Mouse (Mus musculus): ENCODE results near the gene Pced1b. TPM values are rescaled to one million over a fixed set of nuclear protein-coding genes. Genes with fewer than 3 reads are reported as not detected.

Gene Pced1b
- polyA plus RNA-seq, 1 experiment from 2014 or later: 5.5 TPM

- no peak for TF ChIP-seq CTCF (IDR thresholded peaks at IDR 0.05; ENCODE audit: low read depth)
- H3K4me1 ChIP-seq (ENCODE audit: insufficient read depth): no peaks in the 10 kb centered on the region
- H3K36me3 ChIP-seq (ENCODE audit: insufficient read depth): no peaks in the 10 kb centered on the region
- H3K9me3 ChIP-seq (ENCODE audit: low read depth, low read length): no peaks in the 10 kb centered on the region
- no peak overlapping the region for H3K4me2 ChIP-seq
- 93% methylated on average over 2 of the region's 2 CpGs for WGBS
- H3K9ac ChIP-seq: no peak overlapping the region
- ATAC-seq (ENCODE audit: insufficient read depth): no peak
- H3K27me3 ChIP-seq (ENCODE audit: insufficient read depth, low read length): no peaks in the 10 kb centered on the region
- H3K27ac ChIP-seq (ENCODE audit: low read depth): no peak overlapping the region
- H3K4me3 ChIP-seq (ENCODE audit: low read depth, low read length): no peak overlapping the region
- DNase-seq: no peak
Measured at GRCm38 (mm10) chr15:97309533-97309932, 62.6 kb downstream of the Pced1b start.

DNA sequence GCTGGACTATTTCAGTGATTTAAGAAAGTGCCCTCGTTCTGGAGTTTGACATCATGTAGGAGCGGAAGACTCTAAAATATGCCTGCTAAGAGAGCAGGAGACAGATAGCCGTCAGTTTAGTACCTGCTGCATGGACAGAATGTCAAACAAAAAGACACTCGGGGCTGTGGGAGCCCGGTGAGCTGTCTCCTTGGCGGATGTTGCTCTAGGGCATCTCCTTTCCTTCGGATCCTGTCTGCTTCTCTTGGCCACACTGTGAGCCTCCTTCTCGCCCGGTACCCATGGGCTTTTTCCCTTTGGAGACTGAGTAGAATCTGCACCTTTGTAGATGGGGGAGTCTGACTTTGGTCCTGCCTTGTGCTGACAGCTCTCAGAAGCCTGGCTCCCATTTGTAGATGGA lies 63.3 kb downstream of the Pced1b start:
- H3K4me2 ChIP-seq: no peak overlapping the region
- DNase-seq (no peak), ATAC-seq (ENCODE audit: insufficient read depth) (no peak)
- no peak overlapping the region for H3K27ac ChIP-seq (ENCODE audit: low read depth)
- H3K9ac ChIP-seq: no peak overlapping the region
- no peak overlapping the region for H3K4me3 ChIP-seq (ENCODE audit: low read depth, low read length)
- no peak for TF ChIP-seq CTCF (IDR thresholded peaks at IDR 0.05; ENCODE audit: low read depth)
- no peaks in the 10 kb centered on the region for H3K27me3 ChIP-seq (ENCODE audit: insufficient read depth, low read length)
- H3K9me3 ChIP-seq (ENCODE audit: low read depth, low read length): no peaks in the 10 kb centered on the region
- H3K36me3 ChIP-seq (ENCODE audit: insufficient read depth): no peaks in the 10 kb centered on the region
- no peaks in the 10 kb centered on the region for H3K4me1 ChIP-seq (ENCODE audit: insufficient read depth)
- 64% methylated on average over 9 of the region's 9 CpGs for WGBS

DNA sequence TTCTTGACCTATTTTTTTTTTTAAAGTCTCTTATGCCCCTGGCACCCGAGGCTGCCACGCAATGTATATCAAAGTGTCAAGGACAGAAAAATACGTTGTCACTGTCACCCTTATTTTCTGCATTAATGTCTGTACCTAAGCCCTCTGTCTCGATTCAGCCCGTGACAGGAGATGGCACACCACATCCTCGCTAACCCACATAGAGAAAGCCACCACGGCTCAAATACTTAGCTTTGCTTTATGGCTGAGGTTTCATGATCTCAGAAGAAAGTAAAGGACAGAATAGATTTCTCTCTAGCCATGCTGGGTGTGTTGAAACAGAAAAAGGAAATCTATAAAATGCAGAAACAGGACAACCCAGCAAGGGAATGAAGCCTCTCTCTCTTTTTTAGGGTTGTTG lies 64.3 kb downstream of the Pced1b start:
- no peak for DNase-seq
- no peaks in the 10 kb centered on the region for H3K9me3 ChIP-seq (ENCODE audit: low read depth, low read length)
- WGBS: 53% methylated on average over 7 of the region's 7 CpGs
- no peak overlapping the region for H3K9ac ChIP-seq
- H3K27ac ChIP-seq (ENCODE audit: low read depth): no peak overlapping the region
- H3K27me3 ChIP-seq (ENCODE audit: insufficient read depth, low read length): no peaks in the 10 kb centered on the region
- TF ChIP-seq CTCF (IDR thresholded peaks at IDR 0.05; ENCODE audit: low read depth): no peak
- no peak for ATAC-seq (ENCODE audit: insufficient read depth)
- H3K4me1 ChIP-seq (ENCODE audit: insufficient read depth): no peaks in the 10 kb centered on the region
- H3K36me3 ChIP-seq (ENCODE audit: insufficient read depth): no peaks in the 10 kb centered on the region
- H3K4me3 ChIP-seq (ENCODE audit: low read depth, low read length): no peak overlapping the region
- no peak overlapping the region for H3K4me2 ChIP-seq

- H3K36me3 ChIP-seq (ENCODE audit: insufficient read depth): no peaks in the 10 kb centered on the region
- ATAC-seq (ENCODE audit: insufficient read depth) (no peak), DNase-seq (no peak)
- TF ChIP-seq CTCF (IDR thresholded peaks at IDR 0.05; ENCODE audit: low read depth): no peak
- no peaks in the 10 kb centered on the region for H3K9me3 ChIP-seq (ENCODE audit: low read depth, low read length)
- no peaks in the 10 kb centered on the region for H3K27me3 ChIP-seq (ENCODE audit: insufficient read depth, low read length)
- H3K27ac ChIP-seq (ENCODE audit: low read depth): no peak overlapping the region
- H3K4me1 ChIP-seq (ENCODE audit: insufficient read depth): no peaks in the 10 kb centered on the region
- H3K4me2 ChIP-seq: no peak overlapping the region
- 83% methylated on average over 8 of the region's 8 CpGs for WGBS
- no peak overlapping the region for H3K9ac ChIP-seq
- no peak overlapping the region for H3K4me3 ChIP-seq (ENCODE audit: low read depth, low read length)
Measured at GRCm38 (mm10) chr15:97311937-97312336, 65.0 kb downstream of the Pced1b start.

DNA sequence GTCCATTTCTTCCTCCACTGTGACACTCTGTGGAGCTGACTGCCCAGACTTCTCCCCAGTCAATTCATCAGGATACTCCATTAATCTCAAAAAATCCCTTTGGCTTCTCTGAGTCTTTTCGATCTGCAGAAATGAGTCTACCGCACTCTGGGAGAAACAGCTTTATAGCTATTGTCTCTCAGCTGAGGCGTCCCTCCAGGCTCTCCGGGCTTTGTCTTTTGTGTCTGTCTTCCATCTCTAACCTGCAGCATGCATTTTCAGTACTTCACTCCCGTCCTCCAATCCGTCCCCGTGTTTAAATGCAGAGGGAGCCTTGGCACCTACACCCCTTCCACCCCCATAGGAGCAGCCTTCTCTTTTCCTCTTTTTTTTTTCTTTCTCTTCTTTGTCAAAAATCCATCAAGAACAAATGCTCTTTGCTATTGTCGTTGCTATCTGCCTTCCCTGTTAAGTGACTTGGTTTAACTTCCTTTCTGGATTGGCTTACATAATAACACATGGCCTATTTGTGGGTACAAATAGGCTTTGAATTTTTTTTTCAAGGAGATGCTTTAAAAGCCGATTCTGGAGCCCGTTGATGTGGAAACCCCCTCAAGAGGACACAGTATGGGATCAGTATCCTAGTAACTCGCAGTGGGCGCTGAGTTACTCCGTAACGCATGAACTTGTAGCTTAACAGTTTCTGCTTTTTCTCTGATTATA lies 68.0 kb downstream of the Pced1b start:
- Histone ChIP-seq H3K4me1 (ENCODE audit: insufficient read depth) (no peaks in the 10 kb centered on the region), H3K4me2 (no peak overlapping the region), H3K36me3 (ENCODE audit: insufficient read depth) (no peaks in the 10 kb centered on the region), H3K9ac (no peak overlapping the region), H3K9me3 (ENCODE audit: low read depth, low read length) (no peaks in the 10 kb centered on the region; the same call in 1 of the 2 replicates), H3K27ac (ENCODE audit: low read depth) (no peak overlapping the region), H3K4me3 (ENCODE audit: low read depth, low read length) (no peak overlapping the region), H3K27me3 (ENCODE audit: insufficient read depth, low read length) (no peaks in the 10 kb centered on the region)
- no peak for TF ChIP-seq CTCF (IDR thresholded peaks at IDR 0.05; ENCODE audit: low read depth)
- no peak for ATAC-seq (ENCODE audit: insufficient read depth)
- WGBS: 82% methylated on average over 14 of the region's 14 CpGs
- no peak for DNase-seq

DNA sequence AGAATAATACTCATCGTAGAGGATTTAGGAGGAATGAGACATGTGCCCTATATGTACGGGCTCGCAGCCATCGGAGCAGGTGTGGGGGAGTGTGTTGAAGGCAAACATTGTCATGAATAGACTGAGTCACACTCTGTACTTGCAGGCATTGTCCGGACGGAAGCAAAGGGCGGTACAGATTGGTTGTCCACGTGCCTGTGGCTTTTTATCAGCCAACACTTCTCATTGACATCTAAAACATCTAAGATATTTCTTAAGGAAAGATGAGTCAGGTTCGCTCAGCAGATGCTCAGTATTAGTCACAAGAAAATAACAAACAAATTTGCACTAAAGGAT lies 68.5 kb downstream of the Pced1b start:
- Histone ChIP-seq H3K27me3 (ENCODE audit: insufficient read depth, low read length) (no peaks in the 10 kb centered on the region), H3K4me3 (ENCODE audit: low read depth, low read length) (no peak overlapping the region), H3K36me3 (ENCODE audit: insufficient read depth) (no peaks in the 10 kb centered on the region), H3K4me2 (no peak overlapping the region), H3K9ac (no peak overlapping the region), H3K27ac (ENCODE audit: low read depth) (no peak overlapping the region), H3K9me3 (ENCODE audit: low read depth, low read length) (no peaks in the 10 kb centered on the region; the same call in 1 of the 2 replicates), H3K4me1 (ENCODE audit: insufficient read depth) (no peaks in the 10 kb centered on the region)
- WGBS: 56% methylated on average over 9 of the region's 9 CpGs
- no peak for DNase-seq
- no peak for ATAC-seq (ENCODE audit: insufficient read depth)
- TF ChIP-seq CTCF (IDR thresholded peaks at IDR 0.05; ENCODE audit: low read depth): no peak

GRCm38 (mm10) chr15:97318365-97319001 lies 71.6 kb downstream of the Pced1b start:
- no peaks in the 10 kb centered on the region for H3K4me1 ChIP-seq (ENCODE audit: insufficient read depth)
- H3K4me2 ChIP-seq: no peak overlapping the region
- TF ChIP-seq CTCF (IDR thresholded peaks at IDR 0.05; ENCODE audit: low read depth): no peak
- ATAC-seq (ENCODE audit: insufficient read depth) (no peak), DNase-seq (no peak)
- no peak overlapping the region for H3K4me3 ChIP-seq (ENCODE audit: low read depth, low read length)
- no peak overlapping the region for H3K27ac ChIP-seq (ENCODE audit: low read depth)
- no peaks in the 10 kb centered on the region; the same call in 1 of the 2 replicates for H3K9me3 ChIP-seq (ENCODE audit: low read depth, low read length)
- H3K27me3 ChIP-seq (ENCODE audit: insufficient read depth, low read length): no peaks in the 10 kb centered on the region
- no peaks in the 10 kb centered on the region for H3K36me3 ChIP-seq (ENCODE audit: insufficient read depth)
- WGBS: 72% methylated on average over 21 of the region's 21 CpGs
- H3K9ac ChIP-seq: no peak overlapping the region

Measured in lung, embryonic 14.5 days (tissue).